Mouse (Mus musculus): ENCODE results near the gene Hist1h2bb.

GRCm38 (mm10) chr13:23764324-23765171 is 18.0 kb downstream of the Hist1h2bb start:
- TF ChIP-seq CEBPB (IDR thresholded peaks at IDR 0.05; ENCODE audit: low read depth) (no peak), MAX (IDR thresholded peaks at IDR 0.05) (no peak), USF1 (IDR thresholded peaks at IDR 0.05; ENCODE audit: low read depth) (no peak), CTCF (IDR thresholded peaks at IDR 0.05; ENCODE audit: control insufficient read depth, insufficient read depth, insufficient read length) (no peak)
